ENCODE assay signal across 24 mouse cellular contexts in genomic region chr7:134808406-134808805, GRCm38 (mm10).
DNase-seq lines count a peak whose midpoint lies in the region; ATAC-seq lines count a peak whose summit lies in the region.
"Had no signal": no experiment of that assay in that cellular context is flagged by ENCODE, and none has a peak within 500 bp of the region (broad histone marks: within the 10 kb centered on the region; RNA-seq: fewer than 3 reads in every experiment).

No protein-coding gene starts in this region.

- H3K4me1 ChIP-seq in hindbrain, embryonic 10.5 days (replicated peaks), result no peaks in the 10 kb centered on the region
- H3K4me1 ChIP-seq: embryonic facial prominence, embryonic 10.5 days had no signal

- WGBS in hindbrain, embryonic 10.5 days, result 96% methylated on average over 2 of the region's 2 CpGs

- H3K27me3 ChIP-seq in hindbrain, embryonic 10.5 days (ENCODE audit: insufficient read depth, poor library complexity, severe bottlenecking), result no peaks in the 10 kb centered on the region
- H3K27me3 ChIP-seq: CH12.LX; embryonic facial prominence, embryonic 12.5 days; forebrain, embryonic 13.5 days; forebrain, embryonic 15.5 days; Patski had no signal

- peak; percentile 29; the same call in 1 of the 2 replicates for ATAC-seq in megakaryocyte, adult 5-6 weeks (ENCODE audit: poor library complexity, severe bottlenecking)
- ATAC-seq: activated CD4-positive, CD25-positive, alpha-beta regulatory T cell, adult 4 months; CD4-positive, CD25-positive, alpha-beta regulatory T cell, adult 4 months; forebrain, embryonic 13.5 days; forebrain, embryonic 15.5 days; forebrain, postnatal 0 days had no signal

- peak; percentile 13 for DNase-seq in heart, adult 11 months
- no peak for DNase-seq in heart, adult 18-20 months
- no peak for DNase-seq in hindbrain, embryonic 10.5 days (ENCODE audit: low spot score)
- DNase-seq in cerebellum, postnatal 4 days (ENCODE audit: low spot score in 2 of 2), result no peak
- DNase-seq: adrenal gland, adult 8-10 months; adrenal gland, postnatal 14 days; adrenal gland, postnatal 36 days; B cell, adult 2 months; cerebellum, adult 11-12 months; cerebellum, adult 2 months; cerebellum, adult 9-10 months; cerebellum, postnatal 10 days; cerebellum, postnatal 25 days; forebrain, postnatal 0 days had no signal

- H3K27ac ChIP-seq in hindbrain, embryonic 10.5 days, result no peak overlapping the region
- H3K27ac ChIP-seq: embryonic facial prominence, embryonic 10.5 days; embryonic facial prominence, embryonic 12.5 days; forebrain, embryonic 13.5 days; forebrain, embryonic 15.5 days had no signal

- H3K36me3 ChIP-seq in hindbrain, embryonic 10.5 days, result peaks cover 37% of the 10 kb centered on the region
- H3K36me3 ChIP-seq: forebrain, embryonic 15.5 days; G1E had no signal

- no peaks in the 10 kb centered on the region for H3K9me3 ChIP-seq in hindbrain, embryonic 10.5 days
- H3K9me3 ChIP-seq: embryonic facial prominence, embryonic 10.5 days; embryonic facial prominence, embryonic 12.5 days; forebrain, embryonic 13.5 days; forebrain, embryonic 15.5 days had no signal

- H3K4me3 ChIP-seq in hindbrain, embryonic 10.5 days, result no peak overlapping the region
- H3K4me3 ChIP-seq: embryonic facial prominence, embryonic 10.5 days; embryonic facial prominence, embryonic 12.5 days; forebrain, embryonic 13.5 days; forebrain, embryonic 15.5 days had no signal
